Mouse (Mus musculus) midbrain, postnatal 0 days (tissue): ENCODE data around the gene Rnf167. TPM values are rescaled to one million over a fixed set of nuclear protein-coding genes. Genes with fewer than 3 reads are reported as not detected.
A peak's percentile ranks its signal among the peaks of the same experiment; 100 is the strongest.

Experiments used
- ATAC-seq: fragments of 200-750 bp; cut with Nextera tagmentation; 2 replicates; pipeline ENCODE4 v1.8.0; 2017; ENCODE audit warnings: moderate number of reproducible peaks, mild to moderate bottlenecking, moderate TSS enrichment, moderate library complexity; ENCODE audit not compliant: low FRiP score
- DNase-seq: peaks from one replicate; pipeline ENCODE4 v3.0.0-alpha.2; 2015; ENCODE audit warnings: low spot score
- H3K27ac ChIP-seq: fragments of 300-500 bp; sonication (generic); 2 replicates; pipeline ENCODE4 v1.5.1; 2014; ENCODE audit warnings: low read depth, mild to moderate bottlenecking, low read length, mixed read lengths
- H3K27me3 ChIP-seq: fragments of 300-500 bp; sonication (generic); 2 replicates; pipeline ENCODE4 v1.6.1; 2014; ENCODE audit warnings: low read length, control low read depth, mixed read lengths; ENCODE audit not compliant: insufficient read depth
- H3K36me3 ChIP-seq: fragments of 300-500 bp; sonication (generic); 2 replicates; pipeline ENCODE4 v1.6.1; 2014; ENCODE audit warnings: low read length, control low read depth, mixed read lengths; ENCODE audit not compliant: insufficient read depth
- H3K4me1 ChIP-seq: fragments of 300-500 bp; sonication (generic); 2 replicates; pipeline ENCODE4 v1.6.1; 2014; ENCODE audit warnings: mild to moderate bottlenecking, control low read depth, antibody characterized with exemption, low read length, mixed read lengths; ENCODE audit not compliant: insufficient read depth
- H3K4me2 ChIP-seq: fragments of 300-500 bp; sonication (generic); 2 replicates; pipeline ENCODE4 v1.6.1; 2014; ENCODE audit warnings: low read depth, mild to moderate bottlenecking, low read length, mixed read lengths; ENCODE audit not compliant: poor library complexity, severe bottlenecking
- H3K4me3 ChIP-seq: fragments of 300-500 bp; sonication (generic); 2 replicates; pipeline ENCODE4 v1.5.1; 2014; ENCODE audit warnings: low read depth, mild to moderate bottlenecking, low read length, moderate library complexity
- H3K9ac ChIP-seq: fragments of 300-500 bp; sonication (generic); replicated peaks from 2 replicates; pipeline ENCODE4 v1.6.1; 2014; ENCODE audit warnings: mild to moderate bottlenecking, low read length, moderate library complexity, mixed read lengths; ENCODE audit not compliant: poor library complexity, severe bottlenecking
- H3K9me3 ChIP-seq: fragments of 300-500 bp; sonication (generic); 2 replicates; pipeline ENCODE4 v1.6.1; 2016; ENCODE audit warnings: low read length, control low read depth
- CTCF ChIP-seq: IDR thresholded peaks from 2 replicates; pipeline ENCODE4 v1.5.1; 2016; ENCODE audit warnings: antibody characterized with exemption, mild to moderate bottlenecking
- WGBS: fragments of 180-500 bp; shearing (Covaris S2); extraction: QIAGEN DNeasy Blood & Tissue Kit; methylation state at CpG from one replicate; pipeline ENCODE4 v1.1.7; 2014; 5-methylcytosine and 5-hydroxymethylcytosine counted together
- polyA plus RNA-seq: library from polyadenylated mRNA; unstranded; fragments of >200 nt; fragmentation: Nextera tagmentation; extraction: Ambion mirVana; gene quantifications from 2 replicates; pipeline ENCODE4 v1.2.1, GENCODE M21; 2015
- total RNA-seq: library from RNA; depleted of rRNA; stranded (reverse); fragments of >200 nt; gene quantifications from 2 replicates; pipeline ENCODE4 v1.2.3, GENCODE M21; 2014

Rnf167 gene
- total and polyA plus RNA-seq, 2 experiments from 2014 or later, result 74.4 to 97.2 TPM

DNA sequence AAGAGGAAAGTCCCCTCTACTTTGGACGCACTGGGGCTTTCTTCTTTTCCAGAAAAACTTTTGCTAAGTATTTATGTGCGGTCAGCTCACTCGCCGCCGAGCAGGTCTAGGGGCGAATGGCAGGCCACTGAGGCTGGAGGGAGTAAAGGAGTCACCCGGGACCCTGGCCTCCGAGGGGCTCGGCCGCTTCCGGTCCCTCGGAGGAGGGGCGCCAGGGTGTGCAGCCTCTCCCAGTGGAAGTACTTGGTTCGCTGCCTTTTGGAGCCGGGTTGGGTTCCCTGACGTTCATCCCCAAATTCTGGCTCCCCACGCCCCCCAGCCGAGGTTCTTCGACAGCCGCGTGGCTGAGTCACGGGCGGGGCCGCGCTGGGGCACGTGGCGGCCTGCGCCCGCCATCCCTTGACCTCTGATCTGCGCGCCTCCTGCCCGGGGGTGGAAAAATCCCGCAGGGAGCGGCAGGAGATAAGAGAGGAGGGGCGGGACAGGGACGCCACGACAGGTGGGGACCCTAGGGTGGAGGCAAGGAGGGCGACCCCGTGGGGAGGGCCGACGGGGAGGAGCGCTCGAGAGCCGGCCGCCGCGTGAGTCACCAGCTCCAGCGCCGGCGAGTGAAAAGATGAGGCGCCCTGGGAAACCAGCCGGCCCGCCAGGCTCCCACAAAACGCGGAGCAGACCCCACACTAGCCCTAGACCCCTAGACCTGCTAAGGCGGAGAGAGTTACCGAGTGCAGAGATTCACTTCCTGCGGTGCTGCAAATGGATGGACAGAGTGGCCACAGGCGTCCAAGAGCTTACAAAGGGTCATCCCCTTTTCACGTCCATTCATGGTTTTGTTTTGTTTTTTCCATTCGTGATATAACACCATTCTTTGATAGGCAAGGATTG, 8.8 kb downstream of the Rnf167 start:
- Histone ChIP-seq H3K4me2 (peak overlapping the region; percentile 72), H3K9ac (peak overlapping the region; percentile 42), H3K27me3 (no peaks in the 10 kb centered on the region), H3K27ac (peak overlapping the region; percentile 62; the same call in 1 of the 2 replicates), H3K4me3 (peak overlapping the region; percentile 99), H3K36me3 (peaks cover 11% of the 10 kb centered on the region), H3K4me1 (peaks cover 8% of the 10 kb centered on the region), H3K9me3 (no peaks in the 10 kb centered on the region)
- no peak for TF ChIP-seq CTCF
- DNase-seq (no peak), ATAC-seq (no peak)
- WGBS, result 1% methylated on average over 60 of the region's 61 CpGs

DNA sequence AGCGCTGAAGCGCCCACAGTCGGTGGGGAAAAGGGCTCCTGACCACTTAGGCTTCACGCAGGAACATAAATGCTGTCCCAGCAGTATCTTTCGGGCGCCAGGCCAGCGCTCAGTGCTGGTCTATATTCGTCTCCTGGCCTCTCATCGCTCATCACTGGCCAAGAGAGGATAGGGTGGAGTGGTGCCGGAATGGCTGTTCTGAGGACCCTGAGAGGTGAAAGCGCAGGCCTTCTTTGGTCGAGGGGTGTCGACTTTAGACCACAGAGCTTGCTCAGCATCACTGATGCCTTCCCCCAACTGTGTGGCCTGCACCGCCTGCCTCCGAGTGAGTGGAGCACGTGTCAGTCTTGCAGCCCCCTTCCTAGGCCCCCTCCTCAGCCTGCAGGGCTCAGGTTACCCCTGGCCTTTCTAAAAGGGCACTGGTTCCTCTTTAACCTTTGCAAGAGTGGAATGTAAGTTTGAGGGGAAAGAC, 9.5 kb downstream of the Rnf167 start:
- WGBS, result 9% methylated on average over 16 of the region's 16 CpGs
- no peak for DNase-seq
- TF ChIP-seq CTCF, result no peak

DNA sequence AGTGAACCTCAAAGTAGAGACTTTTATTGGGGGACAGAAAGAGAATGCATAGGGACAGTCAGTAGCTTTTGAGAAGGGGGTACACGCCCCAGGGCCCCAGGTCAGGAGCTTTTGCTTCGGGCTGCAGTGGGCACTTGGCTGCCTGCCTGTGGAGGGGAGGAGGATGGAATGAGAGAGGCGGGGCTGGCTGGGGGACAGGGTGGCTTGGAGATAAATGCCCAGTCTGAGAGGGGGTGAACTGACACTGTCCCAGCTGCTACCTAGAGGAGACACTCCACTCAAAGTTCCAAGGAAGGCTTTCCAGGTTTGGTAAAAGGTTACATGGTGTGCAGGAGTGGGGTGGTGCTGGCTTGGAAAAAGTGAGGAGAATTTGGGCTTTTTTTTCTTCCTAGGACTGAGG, 9.9 kb downstream of the Rnf167 start, which contains the start of gene Eno3:
TSS of gene Eno3 (plus strand) at position 239 of the 400 bp plus-strand sequence.
- DNase-seq, result no peak
- no peak for TF ChIP-seq CTCF

More for the DNA sequence above, 9.5 kb downstream of the Rnf167 start:
- no peaks in the 10 kb centered on the region for H3K27me3 ChIP-seq
- H3K27ac ChIP-seq, result no peak overlapping the region
- peak overlapping the region; percentile 42; the same call in 1 of the 2 replicates for H3K9ac ChIP-seq
- peak overlapping the region; percentile 72 for H3K4me2 ChIP-seq
- ATAC-seq, result no peak
- peaks cover 8% of the 10 kb centered on the region for H3K4me1 ChIP-seq
- H3K4me3 ChIP-seq, result peak overlapping the region; percentile 99
- peaks cover 5% of the 10 kb centered on the region; the same call in 1 of the 2 replicates for H3K36me3 ChIP-seq
- H3K9me3 ChIP-seq, result no peaks in the 10 kb centered on the region

GRCm38 (mm10) chr11:70657573-70657972, 10.5 kb downstream of the Rnf167 start:
- Histone ChIP-seq H3K9ac (no peak overlapping the region), H3K27me3 (no peaks in the 10 kb centered on the region), H3K9me3 (no peaks in the 10 kb centered on the region), H3K27ac (no peak overlapping the region), H3K36me3 (peaks cover 8% of the 10 kb centered on the region), H3K4me1 (peaks cover 8% of the 10 kb centered on the region), H3K4me2 (no peak overlapping the region), H3K4me3 (no peak overlapping the region)
- 53% methylated on average over 6 of the region's 6 CpGs for WGBS
- TF ChIP-seq CTCF, result no peak
- DNase-seq, result no peak
- no peak for ATAC-seq

More for the DNA sequence above, 9.9 kb downstream of the Rnf167 start, which contains the start of gene Eno3:
- H3K4me3 ChIP-seq, result peak within 1 kb of the TSS; percentile 99
- WGBS, result 14% methylated on average over 3 of the region's 3 CpGs
- ATAC-seq, result no peak
- peak within 1 kb of the TSS; percentile 72 for H3K4me2 ChIP-seq
- H3K9ac ChIP-seq, result peak within 1 kb of the TSS; percentile 42
- H3K9me3 ChIP-seq, result no peaks in the 10 kb centered on the region
- no peaks in the 10 kb centered on the region for H3K27me3 ChIP-seq
- H3K27ac ChIP-seq, result no peak within 1 kb of the TSS
- H3K36me3 ChIP-seq, result peaks cover 5% of the 10 kb centered on the region; the same call in 1 of the 2 replicates
- peaks cover 8% of the 10 kb centered on the region for H3K4me1 ChIP-seq

GRCm38 (mm10) chr11:70657991-70658390, 11.0 kb downstream of the Rnf167 start:
- DNase-seq (no peak), ATAC-seq (no peak)
- peaks cover 5% of the 10 kb centered on the region; the same call in 1 of the 2 replicates for H3K4me1 ChIP-seq
- peaks cover 11% of the 10 kb centered on the region for H3K36me3 ChIP-seq
- no peak overlapping the region for H3K4me3 ChIP-seq
- no peak for TF ChIP-seq CTCF
- no peak overlapping the region for H3K4me2 ChIP-seq
- H3K27ac ChIP-seq, result no peak overlapping the region
- 61% methylated on average over 9 of the region's 9 CpGs for WGBS
- H3K27me3 ChIP-seq, result no peaks in the 10 kb centered on the region
- H3K9me3 ChIP-seq, result no peaks in the 10 kb centered on the region
- H3K9ac ChIP-seq, result no peak overlapping the region

DNA sequence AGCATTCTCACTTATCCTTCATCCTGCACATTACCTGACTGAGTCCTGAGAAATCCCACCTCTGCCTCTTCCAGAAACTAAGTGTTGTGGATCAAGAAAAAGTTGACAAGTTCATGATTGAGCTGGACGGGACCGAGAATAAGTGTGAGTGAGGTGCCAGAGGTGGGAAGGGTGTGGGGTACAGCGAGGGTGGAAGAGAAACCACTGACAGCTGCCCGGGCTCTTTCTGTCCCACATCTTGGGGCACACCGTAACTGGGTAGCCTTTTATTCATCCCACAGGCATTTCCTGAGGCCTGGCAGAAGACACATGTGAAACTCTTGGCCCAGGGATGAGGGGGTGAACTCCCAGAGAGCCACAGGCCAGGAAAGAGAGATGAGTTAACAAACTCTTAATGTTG, 11.5 kb downstream of the Rnf167 start:
- H3K27ac ChIP-seq, result no peak overlapping the region
- H3K36me3 ChIP-seq, result peaks cover 13% of the 10 kb centered on the region
- WGBS, result 92% methylated on average over 5 of the region's 5 CpGs
- no peak overlapping the region for H3K4me2 ChIP-seq
- peaks cover 5% of the 10 kb centered on the region; the same call in 1 of the 2 replicates for H3K4me1 ChIP-seq
- TF ChIP-seq CTCF, result no peak
- no peaks in the 10 kb centered on the region for H3K9me3 ChIP-seq
- no peaks in the 10 kb centered on the region for H3K27me3 ChIP-seq
- no peak for DNase-seq
- H3K4me3 ChIP-seq, result no peak overlapping the region
- no peak overlapping the region for H3K9ac ChIP-seq
- no peak for ATAC-seq
